Mouse (Mus musculus): ENCODE measurements at regions not wholly inside any gene's neighbourhood (a gene's known extent, or its start where the extent isn't known, plus 50 kb on each side); places are given as distances from the start of the nearest gene placed in this dataset.
A peak's percentile ranks its signal among the peaks of the same experiment; 100 is the strongest.

DNA sequence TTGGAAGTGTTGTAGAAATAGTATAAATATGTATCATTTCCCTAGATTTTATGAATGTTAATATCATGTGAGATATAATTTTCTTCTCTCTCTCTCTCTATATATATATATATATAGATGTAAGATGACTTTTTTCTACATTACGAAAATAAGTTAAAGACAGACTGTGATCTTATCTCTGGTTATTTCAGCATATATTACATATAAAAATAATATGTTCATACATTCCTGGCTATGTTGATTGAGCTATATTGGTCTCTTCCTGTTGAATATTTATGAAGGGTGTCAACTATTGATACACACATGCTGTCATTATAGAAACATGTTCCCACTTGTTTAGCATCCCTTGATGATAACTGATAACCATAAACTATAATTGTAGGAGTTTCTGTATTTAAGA lies 793.2 kb upstream of the Fat3 start:
- no peak for TF ChIP-seq CTCF (conservative IDR thresholded peaks at IDR 0.05)
- DNase-seq (ENCODE audit: low spot score in 2 of 2), result no peak
- H3K27ac ChIP-seq, result no peak overlapping the region
- H3K4me3 ChIP-seq, result no peak overlapping the region

DNA sequence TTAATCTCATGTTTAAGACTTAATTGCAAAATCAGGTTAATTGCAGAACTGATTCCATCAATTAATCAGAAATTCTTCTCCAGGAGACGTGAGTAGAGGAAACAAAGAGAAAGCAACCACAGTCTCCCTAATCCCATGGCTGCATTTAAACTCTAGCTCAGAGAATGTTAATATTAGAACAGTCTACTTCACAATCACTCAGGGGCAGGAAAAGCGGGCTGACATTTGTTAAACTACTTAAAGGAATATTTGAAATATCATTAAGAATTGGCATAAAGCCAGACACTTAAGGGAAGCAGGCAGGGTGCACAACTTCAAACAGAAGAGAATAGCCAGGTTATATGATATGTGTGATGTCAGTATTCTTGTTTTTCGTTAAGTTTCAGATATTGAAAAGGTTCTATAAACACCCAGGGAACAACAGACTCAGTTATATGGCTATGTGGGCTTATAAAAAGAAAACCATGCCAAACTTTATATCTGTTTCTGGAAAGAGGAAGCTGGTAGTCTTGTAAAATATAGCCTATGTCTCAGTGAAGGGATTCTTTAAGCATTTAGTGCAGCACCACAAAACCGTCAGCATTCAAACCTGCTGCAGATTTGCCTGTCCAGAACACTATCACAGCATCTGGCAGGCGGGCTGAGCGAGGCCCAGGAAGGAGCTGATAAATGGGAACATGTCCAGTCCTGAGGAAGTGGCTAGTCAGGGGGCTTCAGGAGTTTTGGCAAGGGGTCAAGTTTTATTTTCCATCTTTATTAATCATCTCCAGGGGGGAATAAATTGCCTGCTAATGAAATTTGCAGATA lies 787.9 kb upstream of the Fat3 start:
- DNase-seq (ENCODE audit: low spot score in 2 of 2), result no peak
- no peak for TF ChIP-seq CTCF (conservative IDR thresholded peaks at IDR 0.05)
- Histone ChIP-seq H3K27ac (no peak overlapping the region), H3K4me3 (no peak overlapping the region)

DNA sequence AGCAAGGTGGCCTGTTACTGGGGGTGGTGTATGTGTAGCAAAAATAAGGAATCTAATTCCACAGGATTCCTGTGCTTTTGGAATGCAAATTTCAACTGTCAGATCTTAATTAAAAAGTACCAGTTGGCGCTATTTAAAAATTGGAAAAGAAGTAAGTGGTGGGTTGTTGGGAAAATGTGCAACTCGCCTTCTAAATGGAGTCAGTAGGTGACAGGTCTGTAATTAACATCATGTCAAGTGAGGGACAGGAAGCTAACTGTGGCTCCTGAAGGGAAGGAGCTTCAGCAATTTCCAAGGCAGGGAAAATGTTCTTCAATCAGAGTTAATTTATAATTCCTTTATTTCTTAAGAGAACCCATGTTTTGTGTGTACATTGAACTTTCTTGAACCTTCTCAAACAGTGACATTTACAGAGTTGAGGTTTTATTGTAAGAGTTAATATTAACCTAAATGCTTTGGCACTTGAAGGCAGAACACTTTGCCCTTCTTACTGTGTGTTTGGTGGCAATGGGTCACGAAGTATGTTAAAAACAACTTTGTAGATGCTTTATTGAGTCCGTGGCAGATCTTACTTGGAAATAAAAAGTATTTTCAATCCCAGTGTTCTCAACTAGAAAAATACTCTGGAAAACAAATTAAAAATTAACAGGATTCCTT lies 778.4 kb upstream of the Fat3 start:
- no peak for TF ChIP-seq CTCF (conservative IDR thresholded peaks at IDR 0.05)
- Histone ChIP-seq H3K4me3 (no peak overlapping the region), H3K27ac (no peak overlapping the region)
- DNase-seq (ENCODE audit: low spot score in 2 of 2), result no peak

DNA sequence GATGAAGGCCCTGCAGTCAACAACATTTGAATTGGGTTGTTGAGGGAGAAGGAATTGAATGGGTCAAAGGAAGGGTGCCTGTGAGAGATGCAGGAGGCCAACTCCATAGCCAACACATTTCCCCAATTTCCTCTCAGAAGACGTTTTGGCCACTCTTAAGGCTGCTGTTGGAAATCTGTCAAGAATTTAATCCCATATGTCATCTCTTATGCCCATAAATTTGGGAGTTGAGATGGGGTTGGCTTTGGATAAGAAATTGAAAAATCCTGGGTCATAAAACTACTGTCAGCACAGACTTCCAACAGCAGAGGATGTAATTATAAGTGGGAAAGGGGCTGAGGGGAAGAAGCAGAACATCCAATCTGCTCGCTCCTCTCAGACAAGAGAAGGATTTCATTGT lies 771.5 kb upstream of the Fat3 start:
- H3K27ac ChIP-seq, result no peak overlapping the region
- no peak overlapping the region for H3K4me3 ChIP-seq
- DNase-seq (ENCODE audit: low spot score in 2 of 2), result no peak
- TF ChIP-seq CTCF (conservative IDR thresholded peaks at IDR 0.05), result no peak

DNA sequence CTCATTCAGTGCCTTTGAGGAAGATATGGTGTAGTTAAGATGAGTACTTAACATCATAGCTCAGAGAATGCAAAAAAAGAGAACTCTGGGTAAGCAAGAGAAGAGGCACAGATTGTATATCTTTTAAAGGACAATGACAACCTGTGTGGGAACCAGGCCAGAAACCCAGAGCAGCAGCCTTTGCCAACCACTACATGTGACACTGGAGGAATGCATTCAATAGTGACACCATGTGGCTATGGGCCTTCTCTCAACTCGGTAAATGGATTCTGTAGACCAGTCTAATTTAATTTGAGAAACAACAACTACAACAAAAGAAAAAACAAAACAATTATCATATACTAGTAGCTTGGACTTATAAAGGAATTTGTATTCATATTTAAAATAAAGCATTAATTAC lies 768.5 kb upstream of the Fat3 start:
- no peak overlapping the region for H3K27ac ChIP-seq
- no peak for DNase-seq (ENCODE audit: low spot score in 2 of 2)

DNA sequence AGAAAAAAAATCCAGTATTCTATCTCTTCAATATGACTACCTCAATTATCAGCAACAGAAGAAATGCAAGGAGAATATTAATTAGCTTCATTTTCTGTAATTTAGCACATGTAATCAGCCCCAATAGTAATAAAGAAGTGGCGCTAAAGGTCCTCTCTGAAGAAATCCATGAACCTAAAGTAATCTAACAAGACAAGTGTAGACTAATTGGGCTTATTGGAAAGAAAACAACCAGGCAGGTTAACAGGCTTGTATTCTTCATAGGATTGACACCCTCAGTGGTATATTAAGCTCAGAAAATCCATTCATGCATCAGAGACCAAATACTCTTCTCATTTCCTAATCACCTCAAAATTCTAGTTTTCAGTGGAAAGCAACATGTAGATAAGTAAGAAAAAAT lies 756.1 kb upstream of the Fat3 start:
- no peak overlapping the region for H3K27ac ChIP-seq
- TF ChIP-seq CTCF (conservative IDR thresholded peaks at IDR 0.05), result no peak
- no peak overlapping the region for H3K4me3 ChIP-seq
- DNase-seq (ENCODE audit: low spot score in 2 of 2), result no peak

More for the DNA sequence above, 768.5 kb upstream of the Fat3 start:
- TF ChIP-seq CTCF (conservative IDR thresholded peaks at IDR 0.05), result peak; percentile 49
- H3K4me3 ChIP-seq, result no peak overlapping the region

DNA sequence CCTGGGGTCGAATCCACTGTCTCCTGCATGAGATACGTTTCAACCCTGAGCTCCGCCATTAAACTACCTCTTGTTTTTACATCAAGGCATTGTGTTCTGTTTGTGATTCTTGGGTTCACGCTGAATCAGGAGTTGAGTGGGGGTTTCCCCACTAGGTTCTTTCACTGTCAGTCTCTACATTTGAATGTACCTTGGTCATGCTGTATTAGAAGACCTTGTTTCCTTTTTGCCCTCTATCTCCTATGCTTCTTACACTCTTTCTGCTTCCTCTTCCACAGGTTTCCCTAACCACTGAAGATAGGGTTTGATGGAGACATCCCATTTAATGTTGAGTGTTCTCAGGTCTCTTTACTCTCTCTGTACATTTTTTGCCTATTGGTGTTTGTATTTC lies 726.0 kb upstream of the Fat3 start:
- no peak for TF ChIP-seq CTCF (conservative IDR thresholded peaks at IDR 0.05)
- DNase-seq (ENCODE audit: low spot score in 2 of 2), result no peak
- no peak overlapping the region for H3K27ac ChIP-seq
- no peak overlapping the region for H3K4me3 ChIP-seq

DNA sequence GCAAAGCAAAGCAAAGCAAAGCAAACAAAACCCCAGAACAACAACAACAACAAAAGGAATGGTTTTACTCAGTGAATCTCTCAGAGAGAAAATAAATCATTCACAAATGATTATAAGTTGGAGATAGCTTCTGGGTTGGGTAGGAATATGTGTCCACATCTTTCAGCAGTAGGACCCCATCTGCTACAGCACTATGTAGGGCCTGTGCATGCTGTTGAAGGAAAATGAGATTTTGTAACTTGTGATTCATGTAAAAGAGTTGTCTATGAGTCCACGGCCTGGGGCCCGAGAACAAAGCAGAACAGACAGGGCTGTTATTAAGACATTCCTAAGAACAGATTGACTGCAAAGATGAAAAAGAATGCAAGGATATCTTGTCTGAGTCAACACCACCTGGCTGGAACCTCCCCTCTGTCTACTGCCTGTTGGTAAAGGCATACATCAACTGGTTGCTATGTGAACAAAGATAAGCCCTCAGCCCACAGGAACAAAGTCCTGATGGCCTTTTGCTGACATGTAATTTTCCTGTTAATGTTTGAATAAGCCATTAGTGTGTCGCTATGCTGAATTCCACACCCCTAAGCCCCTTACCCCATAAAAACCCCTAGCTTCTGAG lies 725.5 kb upstream of the Fat3 start:
- Histone ChIP-seq H3K27ac (no peak overlapping the region), H3K4me3 (no peak overlapping the region)
- no peak for DNase-seq (ENCODE audit: low spot score in 2 of 2)
- no peak for TF ChIP-seq CTCF (conservative IDR thresholded peaks at IDR 0.05)

DNA sequence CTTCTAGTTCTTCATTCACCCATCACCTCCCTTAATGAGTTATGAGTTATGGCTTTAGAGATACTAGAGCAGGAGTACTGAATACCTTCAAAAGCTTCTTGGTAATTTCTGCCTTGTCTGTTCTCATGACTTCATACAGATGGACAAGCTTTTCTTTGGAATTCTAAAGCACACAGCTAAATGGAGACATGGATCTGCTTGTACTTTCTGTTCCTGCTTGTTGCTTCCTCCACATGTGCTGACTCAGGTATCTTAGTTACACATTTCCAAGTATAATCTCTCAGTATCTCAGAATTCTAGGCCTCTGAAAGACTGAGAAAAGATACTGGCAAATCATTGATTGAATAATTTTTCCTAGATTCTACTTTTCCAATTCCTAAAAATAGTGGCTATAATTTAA lies 694.3 kb upstream of the Fat3 start:
- Histone ChIP-seq H3K4me3 (no peak overlapping the region), H3K27ac (no peak overlapping the region)
- no peak for TF ChIP-seq CTCF (conservative IDR thresholded peaks at IDR 0.05)
- no peak for DNase-seq (ENCODE audit: low spot score in 2 of 2)

DNA sequence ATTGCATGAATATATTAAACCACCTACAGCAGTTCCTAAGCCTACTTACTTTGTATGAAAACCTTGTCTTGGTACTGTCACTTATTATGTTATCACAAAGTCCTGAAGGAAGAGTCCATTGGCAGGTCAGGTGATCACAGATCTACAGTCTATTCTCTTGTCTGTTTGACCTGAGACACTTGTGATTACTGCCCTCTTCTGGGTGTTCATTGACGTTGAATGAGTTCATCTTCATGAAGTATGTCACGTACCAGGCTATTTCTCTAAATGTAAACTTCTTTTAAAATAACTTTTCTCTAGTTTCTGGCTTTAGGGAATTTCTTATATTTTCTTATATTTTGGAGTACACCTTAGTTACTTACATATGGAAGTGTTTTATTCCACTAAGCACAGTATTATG lies 688.5 kb upstream of the Fat3 start:
- Histone ChIP-seq H3K4me3 (no peak overlapping the region), H3K27ac (no peak overlapping the region)
- TF ChIP-seq CTCF (conservative IDR thresholded peaks at IDR 0.05), result peak; percentile 56
- DNase-seq (ENCODE audit: low spot score in 2 of 2), result no peak

DNA sequence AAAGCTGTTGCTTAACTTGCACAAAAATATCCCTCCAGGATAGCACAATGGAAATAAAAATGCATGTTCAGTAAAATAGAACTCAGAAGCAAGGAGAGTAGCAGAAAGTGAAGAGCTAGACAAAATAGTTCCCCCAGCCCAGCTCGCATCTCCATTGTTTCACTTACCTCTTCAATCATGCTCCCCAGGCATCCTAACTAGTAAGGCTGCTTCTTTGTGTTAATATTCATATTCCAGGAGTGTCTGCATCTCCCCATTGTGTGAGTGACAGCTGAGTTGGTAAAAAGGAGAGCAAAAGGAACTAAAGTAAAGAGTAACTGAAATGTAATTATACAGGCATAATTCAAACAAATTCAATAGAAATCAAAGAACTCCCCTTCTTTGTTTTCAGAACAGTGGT lies 667.1 kb upstream of the Fat3 start:
- Histone ChIP-seq H3K4me3 (no peak overlapping the region), H3K27ac (no peak overlapping the region)
- TF ChIP-seq CTCF (conservative IDR thresholded peaks at IDR 0.05), result no peak
- no peak for DNase-seq (ENCODE audit: low spot score in 2 of 2)

DNA sequence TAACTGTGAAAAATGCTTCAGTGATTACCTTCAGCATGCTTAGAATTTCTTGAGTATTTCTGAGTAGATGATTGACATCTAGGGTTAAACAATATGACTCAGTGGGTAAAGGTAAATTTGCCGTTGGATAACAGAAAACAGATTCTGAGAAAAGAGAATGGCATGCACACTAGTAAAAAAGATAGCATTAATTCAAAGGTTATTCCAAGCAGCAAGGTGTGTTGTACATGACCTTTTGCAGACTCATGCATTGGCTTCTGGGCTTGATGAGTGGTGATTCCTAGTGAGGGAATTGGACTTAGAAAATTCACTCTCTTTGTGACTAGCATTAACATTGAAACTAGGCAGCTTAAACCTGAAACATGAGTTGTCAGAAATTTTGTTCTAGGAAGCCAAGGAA lies 665.2 kb upstream of the Fat3 start:
- no peak for TF ChIP-seq CTCF (conservative IDR thresholded peaks at IDR 0.05)
- no peak overlapping the region for H3K27ac ChIP-seq
- H3K4me3 ChIP-seq, result no peak overlapping the region
- DNase-seq (ENCODE audit: low spot score in 2 of 2), result no peak

DNA sequence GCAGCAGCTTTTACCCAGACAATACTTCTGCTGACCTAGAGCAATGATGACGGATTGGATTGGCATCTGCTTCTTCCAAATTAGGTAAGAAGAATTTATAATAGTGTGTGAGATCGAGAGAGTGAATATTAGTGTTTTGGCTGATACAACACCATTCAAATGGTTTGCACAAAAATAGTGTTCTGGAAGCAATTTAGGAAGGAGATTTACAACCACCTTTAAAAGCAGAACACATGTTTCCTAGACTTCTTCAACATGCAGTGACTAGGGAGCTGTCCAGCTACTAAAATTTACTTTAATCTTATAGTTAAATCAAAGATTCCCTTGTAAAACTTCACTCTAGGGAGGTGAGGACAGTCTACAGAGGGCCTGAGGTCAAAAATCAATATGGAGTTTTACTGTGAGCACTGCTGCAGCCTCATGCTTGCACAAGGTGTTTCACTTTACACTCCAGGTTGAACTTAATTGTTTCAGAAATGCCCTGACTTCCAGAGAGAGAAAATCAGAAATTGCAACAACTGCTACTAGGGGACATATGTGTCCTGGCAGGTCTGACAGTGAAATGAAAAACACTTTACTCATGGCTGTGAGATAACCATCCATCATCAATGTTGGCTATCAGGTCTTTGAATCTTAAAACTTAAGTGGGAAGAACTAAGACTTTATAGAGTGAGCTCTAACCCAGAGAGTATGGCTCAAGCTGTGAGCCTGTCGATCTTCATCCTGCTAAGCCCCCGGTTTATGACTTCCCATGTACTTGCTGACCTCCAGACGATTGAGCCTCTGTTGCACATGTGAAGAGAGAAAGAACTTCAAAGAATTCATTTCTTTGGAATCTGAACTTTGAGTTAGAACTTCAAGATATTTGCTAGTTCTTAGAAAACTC lies 657.6 kb upstream of the Fat3 start:
- Histone ChIP-seq H3K27ac (no peak overlapping the region), H3K4me3 (no peak overlapping the region)
- TF ChIP-seq CTCF (conservative IDR thresholded peaks at IDR 0.05), result no peak
- DNase-seq (ENCODE audit: low spot score in 2 of 2), result no peak
